Mouse (Mus musculus): ENCODE measurements around the gene Coq10b.

DNA sequence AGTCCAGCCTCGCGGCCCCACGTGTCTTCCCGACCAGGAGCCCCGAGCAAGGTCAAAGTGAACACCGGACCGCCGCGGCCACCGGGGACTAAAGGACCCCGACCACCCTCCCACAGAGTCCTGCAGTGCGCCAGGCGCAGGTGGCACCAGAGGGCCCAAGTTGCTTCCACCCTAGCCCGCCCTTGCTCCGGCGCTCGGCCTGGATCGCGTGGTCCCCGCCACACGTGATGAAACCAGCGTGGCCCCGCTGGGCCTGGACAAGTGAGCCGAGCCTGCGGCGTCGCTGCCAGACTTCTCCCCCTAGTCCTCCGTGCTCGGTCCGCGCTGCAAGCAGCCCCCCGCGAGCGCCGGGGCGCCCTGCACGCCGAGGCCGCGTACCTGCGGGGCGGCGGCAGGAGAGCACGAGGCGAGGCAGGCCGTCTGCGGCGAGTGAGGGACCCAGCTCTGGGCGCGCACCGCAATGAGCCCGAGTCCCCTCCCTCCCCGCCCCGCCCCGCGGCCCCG, 34.9 kb downstream of the Coq10b start:
- TF ChIP-seq POLR2A (IDR thresholded peaks at IDR 0.05; ENCODE audit: low read depth, low read length) (peak; percentile 73), CTCF (IDR thresholded peaks at IDR 0.05; ENCODE audit: extremely low read depth, insufficient read length, insufficient replicate concordance, low read depth, low read length) (no peak)
